Mouse (Mus musculus) limb, embryonic 10.5 days (tissue): ENCODE measurements around the gene Vwa1. TPM values are rescaled to one million over a fixed set of nuclear protein-coding genes. Genes with fewer than 3 reads are reported as not detected.

Experiments
- DNase-seq: peaks from one replicate; pipeline ENCODE4 v3.0.0-alpha.2; 2017; ENCODE audit warnings: low spot score
- H3K27ac ChIP-seq: fragments of 300-500 bp; sonication (generic); 2 replicates; pipeline ENCODE4 v1.5.1; 2016; ENCODE audit warnings: mild to moderate bottlenecking
- H3K27me3 ChIP-seq: fragments of 300-500 bp; sonication (generic); 2 replicates; pipeline ENCODE4 v1.6.1; 2016; ENCODE audit warnings: low read depth, mild to moderate bottlenecking; ENCODE audit not compliant: poor library complexity, severe bottlenecking
- H3K36me3 ChIP-seq: fragments of 300-500 bp; sonication (generic); 2 replicates; pipeline ENCODE4 v1.6.1; 2016; ENCODE audit warnings: mild to moderate bottlenecking, moderate library complexity
- H3K4me1 ChIP-seq: fragments of 300-500 bp; sonication (generic); 2 replicates; pipeline ENCODE4 v1.6.1; 2016
- H3K4me3 ChIP-seq: fragments of 300-500 bp; sonication (generic); 2 replicates; pipeline ENCODE4 v1.5.1; 2016; ENCODE audit warnings: mild to moderate bottlenecking, moderate library complexity
- H3K9me3 ChIP-seq: fragments of 300-500 bp; sonication (generic); replicated peaks from 2 replicates; pipeline ENCODE4 v1.6.1; 2016; ENCODE audit warnings: mild to moderate bottlenecking
- WGBS: fragments of 180-500 bp; shearing (Covaris S2); methylation state at CpG from one replicate; pipeline ENCODE4 v1.1.7; 2016; 5-methylcytosine and 5-hydroxymethylcytosine counted together
- polyA plus RNA-seq: library from polyadenylated mRNA; unstranded; fragments of >200 nt; fragmentation: Nextera tagmentation; extraction: Ambion mirVana; gene quantifications from 2 replicates; pipeline ENCODE4 v1.2.1, GENCODE M21; 2016

Vwa1 gene
- polyA plus RNA-seq, 1 experiment from 2014 or later = 6.6 TPM

DNA sequence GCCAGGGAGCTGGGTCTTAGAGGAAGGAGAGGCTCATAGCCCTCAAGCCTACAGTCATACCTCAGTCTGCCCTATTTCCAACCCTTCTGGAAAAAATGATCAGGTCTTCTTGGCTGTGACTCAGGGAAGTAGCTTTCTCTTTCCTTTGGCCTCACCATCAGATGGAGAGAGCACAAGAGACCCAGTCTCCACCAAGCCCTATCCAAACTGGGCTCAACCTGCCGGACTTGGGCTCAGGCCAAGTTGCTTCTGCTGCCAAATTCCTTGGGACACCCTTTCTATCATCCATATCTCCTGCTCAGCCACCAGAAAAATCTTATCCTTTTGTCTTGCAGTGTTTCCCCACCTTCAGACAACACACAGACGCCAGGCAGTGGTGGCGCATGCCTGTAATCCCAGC is 1.4 kb upstream of the Vwa1 start:
- Histone ChIP-seq H3K27ac (0 out of 2 replicates have a peak overlapping the region, but pooled peaks have one; percentile 9), H3K4me1 (peaks cover 32% of the 10 kb centered on the region), H3K4me3 (no peak overlapping the region), H3K9me3 (no peaks in the 10 kb centered on the region), H3K27me3 (peaks cover 50% of the 10 kb centered on the region), H3K36me3 (no peaks in the 10 kb centered on the region)
- WGBS = 76% methylated on average over 3 of the region's 3 CpGs
- DNase-seq = no peak

DNA sequence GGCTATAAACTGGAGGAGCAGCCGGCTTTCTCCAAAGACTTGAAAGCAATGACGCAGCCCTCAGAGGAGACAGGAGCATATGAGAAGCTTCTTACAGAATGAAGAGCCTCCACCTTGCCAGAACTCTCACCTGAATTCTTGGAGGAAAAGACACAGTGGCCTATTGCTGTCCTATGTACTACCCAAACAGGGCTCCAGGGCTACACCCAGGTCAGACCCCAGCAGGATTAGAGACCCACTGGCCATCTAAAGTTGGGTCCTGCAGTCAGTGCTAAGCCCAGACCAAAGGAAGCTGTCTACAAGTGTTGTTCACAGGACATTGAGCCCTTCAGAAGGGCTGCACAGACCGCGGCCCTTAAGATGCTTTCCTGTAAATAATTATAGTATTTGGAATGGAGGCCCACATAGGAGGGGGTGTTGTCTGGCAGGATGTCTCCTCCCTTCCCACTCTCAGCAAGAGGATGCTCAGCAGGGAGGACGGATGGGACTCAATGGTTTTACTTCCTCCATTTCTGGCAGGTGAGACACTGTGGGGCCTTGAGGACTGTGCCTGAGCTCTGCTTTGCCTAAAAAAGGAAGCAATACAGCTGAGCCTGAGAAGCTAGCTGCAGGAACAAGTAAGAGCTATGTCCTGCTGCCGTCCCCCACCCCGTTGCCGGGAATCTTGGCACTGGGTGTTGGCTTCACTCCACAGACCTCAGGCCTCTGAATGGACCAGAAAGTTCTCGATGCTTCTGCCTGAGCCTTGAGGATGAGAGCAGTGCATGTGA is 658 bp upstream of the Vwa1 start:
- Histone ChIP-seq H3K27me3 (peaks cover 52% of the 10 kb centered on the region), H3K36me3 (no peaks in the 10 kb centered on the region), H3K4me3 (peak overlapping the region; percentile 49), H3K9me3 (no peaks in the 10 kb centered on the region), H3K27ac (0 out of 2 replicates have a peak overlapping the region, but pooled peaks have one; percentile 9), H3K4me1 (peaks cover 36% of the 10 kb centered on the region)
- 66% methylated on average over 9 of the region's 9 CpGs for WGBS
- DNase-seq = no peak

DNA sequence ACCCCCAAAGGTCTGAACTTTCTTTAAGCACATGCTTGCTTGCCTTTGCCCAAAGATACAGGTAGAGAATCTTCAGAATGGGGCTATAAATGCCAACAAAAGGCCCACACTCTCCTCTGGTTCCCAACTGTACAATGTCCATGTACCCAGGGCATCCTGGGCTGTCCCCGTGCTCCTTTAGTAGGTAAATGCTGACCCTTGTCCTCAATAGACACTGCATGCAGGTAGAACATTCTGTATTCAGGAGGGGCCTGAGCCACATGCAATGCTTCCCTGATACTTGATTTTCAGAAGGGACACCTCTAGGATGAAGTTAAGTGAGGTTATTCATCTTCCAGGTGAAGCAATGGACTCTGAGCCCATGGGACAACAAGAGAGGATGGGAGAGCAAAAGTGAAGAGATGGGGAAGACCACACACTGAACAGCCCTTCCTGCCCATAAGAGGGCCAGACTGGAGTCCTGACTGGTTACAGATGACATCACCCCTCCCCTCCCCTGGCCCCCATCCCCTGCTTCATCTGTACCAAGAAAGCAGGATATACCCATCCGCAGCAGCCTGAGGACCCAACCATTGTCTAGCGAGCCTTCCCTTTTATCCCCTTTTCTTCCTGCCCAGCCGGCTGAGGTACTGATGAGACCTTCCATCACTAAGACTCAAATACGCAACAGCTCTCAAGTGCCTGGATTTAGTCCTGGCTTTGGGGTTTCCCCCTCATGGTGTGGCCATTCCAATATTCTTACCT is 991 bp downstream of the Vwa1 start:
- Histone ChIP-seq H3K27me3 (peaks cover 52% of the 10 kb centered on the region), H3K36me3 (no peaks in the 10 kb centered on the region), H3K27ac (peak overlapping the region; percentile 74), H3K9me3 (no peaks in the 10 kb centered on the region), H3K4me1 (peaks cover 48% of the 10 kb centered on the region), H3K4me3 (peak overlapping the region; percentile 49)
- no peak for DNase-seq
- 44% methylated on average over 5 of the region's 5 CpGs for WGBS

DNA sequence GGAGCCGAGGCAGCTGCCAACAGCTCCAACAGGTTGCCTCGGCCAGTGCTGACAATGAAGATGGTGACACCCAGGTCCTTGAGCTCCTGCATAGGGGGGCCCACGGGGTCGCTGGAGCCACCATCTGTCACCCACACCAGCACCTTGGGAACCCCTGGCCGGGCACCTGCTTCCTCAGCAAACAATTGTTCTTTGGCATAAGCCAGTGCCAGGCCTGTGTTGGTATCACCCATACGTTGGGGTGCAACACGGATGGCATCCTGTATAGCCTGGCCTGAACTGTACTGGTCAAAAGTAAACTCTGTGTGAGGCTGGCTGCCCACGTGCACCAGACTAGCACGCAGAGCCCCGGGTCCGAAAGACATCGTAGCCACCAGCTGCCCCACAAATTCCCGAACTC is 1.7 kb downstream of the Vwa1 start:
- Histone ChIP-seq H3K9me3 (no peaks in the 10 kb centered on the region), H3K4me3 (no peak overlapping the region), H3K4me1 (peaks cover 48% of the 10 kb centered on the region), H3K27ac (no peak overlapping the region), H3K36me3 (no peaks in the 10 kb centered on the region), H3K27me3 (peaks cover 52% of the 10 kb centered on the region)
- WGBS = 88% methylated on average over 13 of the region's 13 CpGs
- no peak for DNase-seq

DNA sequence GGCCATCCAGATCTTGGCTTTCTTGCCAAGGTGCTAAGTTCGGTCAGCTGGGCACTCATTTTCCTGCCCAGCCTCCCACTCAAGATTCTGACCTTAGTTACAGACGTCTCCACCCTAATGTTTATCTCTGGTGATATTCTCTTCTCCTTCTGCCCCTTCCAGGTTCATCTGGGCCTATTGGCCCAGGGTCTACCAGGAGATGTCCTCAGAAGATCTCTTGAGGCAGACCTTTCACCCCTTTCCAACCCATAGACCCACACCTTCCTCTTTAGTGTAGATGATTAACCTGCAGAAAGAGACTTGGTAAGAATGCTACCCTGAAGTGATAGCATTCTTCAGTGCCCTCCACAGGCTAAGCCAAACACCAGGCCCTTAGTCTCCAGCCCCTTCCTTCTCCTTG is 2.8 kb downstream of the Vwa1 start:
- peaks cover 43% of the 10 kb centered on the region for H3K4me1 ChIP-seq
- DNase-seq = no peak
- no peaks in the 10 kb centered on the region for H3K9me3 ChIP-seq
- H3K27ac ChIP-seq = no peak overlapping the region
- H3K4me3 ChIP-seq = no peak overlapping the region
- peaks cover 52% of the 10 kb centered on the region for H3K27me3 ChIP-seq
- WGBS = 87% methylated on average over 2 of the region's 2 CpGs
- no peaks in the 10 kb centered on the region for H3K36me3 ChIP-seq

DNA sequence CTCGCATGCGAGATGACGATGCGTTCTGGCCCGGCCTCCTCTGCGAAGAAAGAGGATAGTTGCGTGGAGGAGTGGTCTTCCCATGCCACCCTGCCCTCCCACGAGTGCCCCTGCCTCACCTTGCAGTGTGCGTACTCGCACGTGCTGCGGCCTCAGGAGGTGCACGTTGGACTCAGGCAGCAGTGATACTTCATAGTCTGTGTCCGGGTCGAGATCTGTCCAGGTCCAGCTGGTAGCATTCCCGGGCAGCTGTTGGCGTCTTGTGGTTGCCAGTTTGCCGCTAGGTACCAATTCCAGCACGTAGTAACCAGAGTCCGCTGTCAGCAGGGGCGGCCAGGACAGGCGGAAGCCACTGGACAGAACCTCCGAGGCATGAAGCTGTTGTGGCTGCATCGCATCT is 3.9 kb downstream of the Vwa1 start:
- no peaks in the 10 kb centered on the region for H3K9me3 ChIP-seq
- 41% methylated on average over 24 of the region's 24 CpGs for WGBS
- DNase-seq = no peak
- peak overlapping the region; percentile 94 for H3K27ac ChIP-seq
- H3K36me3 ChIP-seq = no peaks in the 10 kb centered on the region
- peak overlapping the region; percentile 62 for H3K4me3 ChIP-seq
- H3K27me3 ChIP-seq = peaks cover 48% of the 10 kb centered on the region
- H3K4me1 ChIP-seq = peaks cover 39% of the 10 kb centered on the region

DNA sequence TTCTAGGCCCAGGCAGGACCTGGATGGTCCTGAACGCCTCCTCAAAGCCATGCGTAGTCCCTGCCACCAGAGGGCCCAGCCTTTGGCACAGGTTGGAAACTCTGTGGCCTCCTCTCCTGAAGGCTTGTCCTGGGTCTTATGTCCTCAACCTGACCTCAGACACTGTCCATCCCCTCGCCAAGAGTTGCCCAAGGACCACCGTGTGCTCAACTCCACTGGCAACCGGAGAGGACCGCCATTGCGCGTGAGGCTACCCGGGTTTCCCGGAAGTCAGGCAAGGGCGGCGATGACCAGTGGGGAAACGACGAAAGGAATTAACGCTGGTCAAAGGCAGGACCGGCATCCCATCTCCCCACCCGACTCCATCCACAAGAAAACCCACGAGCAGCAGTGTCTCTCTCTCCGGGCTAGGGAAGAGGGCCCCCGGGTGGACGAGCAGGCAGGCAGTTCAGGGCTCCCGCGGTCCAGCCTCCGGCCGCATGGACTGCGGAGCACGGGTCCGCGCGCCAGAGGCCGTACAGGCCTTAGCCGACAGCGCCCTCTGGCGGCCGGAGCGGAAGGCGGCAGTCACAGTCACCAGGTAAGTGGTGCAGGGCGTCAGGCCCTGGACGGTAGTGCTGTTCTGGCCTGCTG is 4.5 kb downstream of the Vwa1 start:
- H3K4me1 ChIP-seq = peaks cover 37% of the 10 kb centered on the region
- H3K27me3 ChIP-seq = peaks cover 42% of the 10 kb centered on the region
- peak overlapping the region; percentile 62 for H3K4me3 ChIP-seq
- no peaks in the 10 kb centered on the region for H3K9me3 ChIP-seq
- DNase-seq = peak; percentile 96
- under 1% methylated on average over 39 of the region's 39 CpGs for WGBS
- peak overlapping the region; percentile 94 for H3K27ac ChIP-seq
- no peaks in the 10 kb centered on the region for H3K36me3 ChIP-seq

DNA sequence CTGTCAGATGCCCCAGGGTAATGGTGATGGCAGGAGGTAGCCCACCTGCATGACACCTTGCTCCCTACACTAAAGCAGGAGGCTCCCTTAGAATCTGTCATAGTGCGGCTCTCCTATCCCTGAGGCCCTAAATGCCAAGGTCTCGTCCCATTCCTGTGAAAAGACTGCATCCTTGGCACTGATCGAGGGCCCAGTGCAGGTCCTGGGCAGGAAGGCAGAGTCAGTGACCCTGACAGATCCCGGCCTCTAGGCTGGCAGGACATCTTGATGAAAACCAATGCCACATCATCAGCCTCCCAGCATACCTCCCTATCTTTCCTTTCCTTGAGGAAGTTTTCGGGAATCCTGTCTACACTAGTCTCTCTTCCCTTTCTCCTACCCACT is 5.0 kb downstream of the Vwa1 start:
- Histone ChIP-seq H3K27me3 (peaks cover 37% of the 10 kb centered on the region), H3K36me3 (no peaks in the 10 kb centered on the region), H3K27ac (peak overlapping the region; percentile 94), H3K4me1 (peaks cover 32% of the 10 kb centered on the region), H3K4me3 (peak overlapping the region; percentile 62), H3K9me3 (no peaks in the 10 kb centered on the region)
- 68% methylated on average over 5 of the region's 5 CpGs for WGBS
- no peak for DNase-seq

DNA sequence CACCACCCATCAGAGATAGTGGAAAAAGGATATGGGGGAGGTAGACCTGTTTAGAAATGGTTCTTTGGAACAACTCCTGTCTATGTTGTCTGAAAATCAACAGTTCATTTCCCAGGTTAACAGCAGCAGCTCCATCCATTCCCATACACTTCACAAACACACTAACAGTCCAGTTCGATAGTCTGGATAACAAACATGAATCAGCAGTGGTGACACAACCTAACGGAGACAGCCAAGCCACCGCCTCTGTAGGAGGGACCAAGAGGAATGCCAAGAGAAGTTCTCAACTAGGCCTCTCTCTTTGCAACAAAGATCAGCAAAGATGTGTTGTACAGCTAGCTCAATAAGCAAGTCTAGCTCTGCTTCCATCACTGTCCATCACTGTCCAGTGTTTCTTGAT is 12.1 kb downstream of the Vwa1 start:
- no peak overlapping the region for H3K27ac ChIP-seq
- peaks cover 32% of the 10 kb centered on the region for H3K4me1 ChIP-seq
- peaks cover 13% of the 10 kb centered on the region for H3K36me3 ChIP-seq
- H3K9me3 ChIP-seq = no peaks in the 10 kb centered on the region
- H3K4me3 ChIP-seq = no peak overlapping the region
- H3K27me3 ChIP-seq = no peaks in the 10 kb centered on the region
- DNase-seq = no peak
- 88% methylated on average over 3 of the region's 3 CpGs for WGBS

DNA sequence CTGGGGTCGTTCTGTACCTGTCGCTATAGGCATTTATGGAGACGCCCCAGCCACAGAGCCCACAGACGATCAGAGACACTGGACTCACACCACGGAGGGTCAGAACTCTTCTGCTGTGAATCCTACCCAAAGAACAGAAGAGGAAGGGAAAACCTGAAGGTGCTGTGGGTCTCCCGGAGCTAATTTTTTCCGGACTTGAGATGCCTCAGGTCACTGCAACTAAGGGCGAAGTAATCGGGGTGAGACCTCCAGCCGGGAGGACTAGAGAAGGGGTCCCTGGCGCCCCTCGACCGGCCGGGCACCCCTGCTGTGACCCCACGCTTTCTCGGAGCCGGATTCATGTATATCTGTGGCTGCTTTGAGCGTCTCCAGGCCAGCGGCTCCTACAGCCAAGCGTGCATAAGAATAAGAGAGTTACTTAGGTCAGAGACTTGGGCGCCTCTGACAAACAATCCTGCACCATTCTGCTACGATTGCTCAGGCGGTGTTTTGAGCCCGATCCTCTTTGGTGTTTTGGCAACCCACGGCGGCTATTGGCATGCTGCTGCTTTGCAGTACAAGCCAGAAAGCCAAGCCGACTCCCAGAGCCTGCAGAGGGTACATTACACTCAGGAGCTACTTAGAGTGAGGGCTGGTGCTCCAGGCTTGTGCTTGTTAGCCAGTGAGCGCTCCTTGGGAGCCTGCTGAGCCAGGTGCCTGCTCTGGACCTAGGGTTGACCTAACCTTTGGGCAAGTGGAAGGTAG is 13.0 kb downstream of the Vwa1 start:
- H3K4me3 ChIP-seq = peak overlapping the region; percentile 85
- DNase-seq = no peak
- peak overlapping the region; percentile 83 for H3K27ac ChIP-seq
- WGBS = 3% methylated on average over 28 of the region's 28 CpGs
- H3K36me3 ChIP-seq = peaks cover 21% of the 10 kb centered on the region
- H3K9me3 ChIP-seq = no peaks in the 10 kb centered on the region
- peaks cover 32% of the 10 kb centered on the region for H3K4me1 ChIP-seq
- no peaks in the 10 kb centered on the region for H3K27me3 ChIP-seq

DNA sequence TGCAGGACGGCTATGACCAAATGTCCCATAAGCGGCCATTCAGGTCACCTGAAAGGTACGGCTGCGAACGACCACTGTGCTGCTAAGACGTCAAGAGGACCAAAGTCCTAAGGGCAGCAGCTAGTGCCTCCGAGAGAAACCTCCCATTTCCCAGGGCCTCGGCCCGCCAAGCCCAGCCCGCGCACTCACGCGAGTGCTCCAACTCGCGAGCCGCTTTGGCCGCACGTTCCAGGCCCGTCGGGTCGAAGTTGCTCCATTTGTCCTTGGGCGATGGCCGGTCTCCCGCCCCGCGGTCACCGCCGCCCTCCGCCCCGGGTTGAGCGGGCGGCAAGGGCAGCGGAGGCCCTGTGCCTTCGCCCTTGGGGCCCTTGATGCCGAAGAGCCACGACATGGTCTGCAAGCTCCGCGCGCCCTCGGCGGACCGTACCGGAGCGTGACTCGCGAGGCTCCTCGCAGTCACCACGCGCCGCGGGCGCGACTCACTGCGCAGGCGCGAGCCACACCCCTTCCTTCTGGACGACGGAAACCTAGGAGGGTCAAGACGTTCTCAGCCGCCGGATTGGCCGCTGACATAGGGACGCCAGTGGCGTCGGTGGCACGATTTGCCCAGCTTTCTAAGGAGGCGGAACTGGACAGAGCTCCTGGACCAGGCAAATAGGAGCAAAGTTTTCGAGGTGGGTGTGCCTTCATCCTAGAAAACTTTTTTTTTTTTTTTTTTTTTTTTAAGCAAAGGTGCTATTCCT is 13.7 kb downstream of the Vwa1 start, which contains the start of gene Atad3a:
Gene Atad3a (minus strand): TSS at position 481 of the 743 bp plus-strand sequence.
- Histone ChIP-seq H3K4me3 (peak within 1 kb of the TSS; percentile 85), H3K9me3 (no peaks in the 10 kb centered on the region), H3K4me1 (peaks cover 32% of the 10 kb centered on the region), H3K36me3 (peaks cover 29% of the 10 kb centered on the region), H3K27ac (peak within 1 kb of the TSS; percentile 83), H3K27me3 (no peaks in the 10 kb centered on the region)
- DNase-seq = peak; percentile 98
- WGBS = under 1% methylated on average over 68 of the region's 68 CpGs
